Mouse (Mus musculus) kidney, embryonic 14.5 days (tissue): ENCODE results near the gene Pou2f3. TPM values are rescaled to one million over a fixed set of nuclear protein-coding genes. Genes with fewer than 3 reads are reported as not detected.

Experiments used
- ATAC-seq: fragments of 200-750 bp; cut with Nextera tagmentation; 2 replicates; pipeline ENCODE4 v1.8.0; 2017; ENCODE audit warnings: moderate number of reproducible peaks, mild to moderate bottlenecking, moderate TSS enrichment, moderate library complexity; ENCODE audit not compliant: low FRiP score, low TSS enrichment
- H3K27ac ChIP-seq: fragments of 300-500 bp; sonication (generic); 2 replicates; pipeline ENCODE4 v1.5.1; 2014; ENCODE audit warnings: low read depth, mild to moderate bottlenecking, low read length, moderate library complexity, mixed read lengths
- H3K27me3 ChIP-seq: fragments of 300-500 bp; sonication (generic); 2 replicates; pipeline ENCODE4 v1.6.1; 2014; ENCODE audit warnings: mild to moderate bottlenecking, low read length; ENCODE audit not compliant: control insufficient read depth, insufficient read depth
- H3K36me3 ChIP-seq: fragments of 300-500 bp; sonication (generic); 2 replicates; pipeline ENCODE4 v1.6.1; 2014; ENCODE audit warnings: low read length, mixed read lengths; ENCODE audit not compliant: control insufficient read depth, insufficient read depth
- H3K4me1 ChIP-seq: fragments of 300-500 bp; sonication (generic); 2 replicates; pipeline ENCODE4 v1.6.1; 2014; ENCODE audit warnings: low read length, mixed read lengths; ENCODE audit not compliant: control insufficient read depth, insufficient read depth
- H3K4me2 ChIP-seq: fragments of 300-500 bp; sonication (generic); replicated peaks from 2 replicates; pipeline ENCODE4 v1.6.1; 2014; ENCODE audit warnings: low read depth, mild to moderate bottlenecking, low read length
- H3K4me3 ChIP-seq: fragments of 300-500 bp; sonication (generic); 2 replicates; pipeline ENCODE4 v1.5.1; 2014; ENCODE audit warnings: mild to moderate bottlenecking, low read length
- H3K9ac ChIP-seq: fragments of 300-500 bp; sonication (generic); 2 replicates; pipeline ENCODE4 v1.6.1; 2014; ENCODE audit warnings: low read depth, mild to moderate bottlenecking, low read length, moderate library complexity
- H3K9me3 ChIP-seq: fragments of 300-500 bp; sonication (generic); 2 replicates; pipeline ENCODE4 v1.6.1; 2016; ENCODE audit warnings: low read length; ENCODE audit not compliant: control insufficient read depth
- WGBS: fragments of 180-500 bp; shearing (Covaris S2); extraction: QIAGEN DNeasy Blood & Tissue Kit; methylation state at CpG from one replicate; pipeline ENCODE4 v1.1.7; 2014; 5-methylcytosine and 5-hydroxymethylcytosine counted together
- polyA plus RNA-seq: library from polyadenylated mRNA; unstranded; fragments of >200 nt; fragmentation: Nextera tagmentation; extraction: Ambion mirVana; gene quantifications from 2 replicates; pipeline ENCODE4 v1.2.1, GENCODE M21; 2014

The Pou2f3 gene
- polyA plus RNA-seq, 1 experiment from 2014 or later = 0.11 TPM

DNA sequence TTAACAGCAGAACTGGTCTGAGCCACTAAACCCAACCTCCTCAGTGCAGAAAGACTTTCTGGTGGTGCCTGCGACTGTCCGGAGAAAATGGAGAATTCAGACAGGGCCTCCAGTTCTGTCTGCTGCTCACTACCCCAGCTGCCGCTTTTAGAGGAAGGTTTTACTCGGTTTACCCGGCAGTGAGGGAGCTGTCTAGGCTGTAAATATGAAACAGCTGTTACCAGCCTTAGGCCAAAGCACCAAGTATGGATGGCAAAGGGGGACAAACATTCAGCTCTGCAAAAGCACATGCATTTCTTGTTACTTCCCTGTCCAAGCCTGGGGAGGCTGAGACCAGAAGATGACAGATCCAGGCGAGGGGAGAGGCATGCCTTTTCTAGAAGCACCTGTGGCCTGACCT is 43.8 kb downstream of the Pou2f3 start:
- Histone ChIP-seq H3K4me1 (no peaks in the 10 kb centered on the region), H3K9ac (no peak overlapping the region), H3K4me2 (no peak overlapping the region), H3K4me3 (no peak overlapping the region), H3K27me3 (no peaks in the 10 kb centered on the region), H3K36me3 (no peaks in the 10 kb centered on the region), H3K9me3 (no peaks in the 10 kb centered on the region), H3K27ac (no peak overlapping the region)
- WGBS = 72% methylated on average over 6 of the region's 6 CpGs
- no peak for ATAC-seq

DNA sequence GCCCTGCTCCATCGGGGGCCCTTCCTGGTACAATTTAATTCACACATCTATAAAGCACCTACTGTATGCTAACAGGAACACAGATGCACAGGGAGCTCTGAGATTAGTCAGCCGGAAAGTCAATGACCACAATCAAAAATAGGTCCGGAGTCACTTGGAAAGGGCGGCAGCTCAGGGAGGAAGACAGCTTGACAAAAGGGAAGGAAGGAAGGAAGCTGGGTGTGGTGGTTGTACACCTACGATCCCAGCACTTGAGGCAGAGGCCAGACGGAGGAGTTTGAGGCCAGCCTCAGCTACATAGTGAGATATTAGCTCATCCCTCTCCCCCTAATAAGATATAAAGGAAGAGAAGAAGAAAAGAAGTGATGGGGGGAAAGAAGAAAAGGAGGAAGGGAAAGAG is 54.2 kb downstream of the Pou2f3 start:
- Histone ChIP-seq H3K4me3 (no peak overlapping the region), H3K27ac (no peak overlapping the region), H3K27me3 (no peaks in the 10 kb centered on the region), H3K4me1 (no peaks in the 10 kb centered on the region), H3K36me3 (no peaks in the 10 kb centered on the region), H3K9me3 (no peaks in the 10 kb centered on the region), H3K4me2 (no peak overlapping the region), H3K9ac (no peak overlapping the region)
- no peak for ATAC-seq
- 67% methylated on average over 6 of the region's 6 CpGs for WGBS

DNA sequence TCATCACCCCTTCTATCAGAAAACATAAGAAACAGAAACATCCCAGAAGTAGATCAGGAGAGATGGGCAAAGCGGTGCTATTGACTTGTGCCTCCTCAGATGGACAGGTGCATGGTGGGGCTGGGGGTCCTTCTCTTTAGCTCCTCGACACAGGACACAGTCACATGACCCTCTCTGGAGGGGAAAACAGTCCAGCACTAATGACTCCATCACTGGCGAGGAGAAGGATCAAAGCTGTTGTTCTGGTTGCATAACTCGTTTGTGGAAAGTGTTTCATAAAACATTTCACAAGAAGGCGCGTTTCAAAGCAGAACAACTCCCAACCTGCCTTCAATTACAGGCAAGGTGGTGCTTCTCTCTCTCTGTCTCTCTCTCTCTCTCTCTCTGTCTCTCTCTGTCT is 58.4 kb downstream of the Pou2f3 start:
- H3K4me1 ChIP-seq = no peaks in the 10 kb centered on the region
- H3K36me3 ChIP-seq = no peaks in the 10 kb centered on the region
- no peak overlapping the region for H3K4me2 ChIP-seq
- no peak overlapping the region for H3K9ac ChIP-seq
- 74% methylated on average over 6 of the region's 6 CpGs for WGBS
- no peak for ATAC-seq
- no peak overlapping the region for H3K27ac ChIP-seq
- no peaks in the 10 kb centered on the region for H3K9me3 ChIP-seq
- no peak overlapping the region for H3K4me3 ChIP-seq
- H3K27me3 ChIP-seq = no peaks in the 10 kb centered on the region

DNA sequence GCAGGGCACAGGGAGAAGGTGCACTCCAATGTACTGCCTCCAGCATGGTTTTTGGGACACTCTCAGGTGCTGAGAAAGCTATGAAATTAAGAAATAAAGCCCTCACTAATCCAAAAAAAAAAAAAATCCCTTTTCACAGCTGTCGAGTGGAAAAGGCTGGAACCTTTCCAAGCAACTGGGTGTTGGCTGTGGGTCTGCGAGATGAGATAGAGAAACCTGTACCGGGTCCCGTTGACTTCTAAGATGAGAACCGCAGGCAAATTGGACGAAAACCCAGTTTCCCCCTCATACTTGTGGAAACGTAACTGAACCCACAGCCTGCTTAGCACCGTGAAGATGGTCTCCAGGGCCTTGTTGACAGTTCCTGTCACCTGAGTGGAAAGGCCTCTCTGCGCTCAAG is 59.2 kb downstream of the Pou2f3 start:
- WGBS = 76% methylated on average over 9 of the region's 9 CpGs
- Histone ChIP-seq H3K4me3 (no peak overlapping the region), H3K4me1 (no peaks in the 10 kb centered on the region), H3K9ac (no peak overlapping the region), H3K9me3 (no peaks in the 10 kb centered on the region), H3K36me3 (no peaks in the 10 kb centered on the region), H3K27ac (no peak overlapping the region), H3K4me2 (no peak overlapping the region), H3K27me3 (no peaks in the 10 kb centered on the region)
- no peak for ATAC-seq

DNA sequence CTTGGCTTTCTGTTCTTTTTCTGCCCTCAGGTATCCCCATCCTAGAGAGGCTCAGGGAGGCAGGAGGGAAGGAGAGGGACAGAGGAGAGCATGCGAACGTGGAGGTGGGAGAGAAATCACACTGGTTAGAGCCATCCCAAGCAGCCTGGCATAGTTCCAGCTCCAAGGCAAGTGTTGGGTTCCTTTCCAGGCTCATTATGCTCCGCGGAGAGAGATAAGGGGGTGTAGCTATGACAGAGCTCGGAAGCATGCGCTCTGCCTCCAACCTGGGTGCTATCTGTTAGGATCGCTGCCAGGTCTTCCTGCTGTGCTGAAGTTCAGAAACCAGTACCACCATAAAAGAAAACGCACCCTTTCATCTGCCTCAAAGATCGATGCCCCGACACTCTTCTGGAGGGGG is 60.1 kb downstream of the Pou2f3 start:
- no peak overlapping the region for H3K4me2 ChIP-seq
- no peak for ATAC-seq
- 32% methylated on average over 10 of the region's 10 CpGs for WGBS

DNA sequence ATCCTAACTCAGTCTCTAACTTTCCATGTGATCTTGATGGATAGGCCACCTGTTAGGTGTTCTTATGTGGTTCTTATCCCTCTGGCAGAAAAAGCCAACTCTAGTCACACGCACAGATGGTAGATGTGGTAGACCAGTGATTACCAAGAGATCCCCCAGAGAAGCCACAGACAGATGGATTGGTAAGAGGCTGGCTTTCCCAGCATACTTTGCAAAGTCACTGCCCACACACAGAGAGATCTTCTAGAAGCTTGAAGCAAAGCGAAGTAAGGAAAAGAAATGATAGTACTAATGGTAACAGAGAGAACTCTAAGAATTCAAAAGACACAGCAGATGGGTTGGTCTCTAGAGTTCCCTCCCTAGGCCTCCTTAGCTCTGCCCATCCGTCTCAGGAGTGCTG is 60.7 kb downstream of the Pou2f3 start:
- Histone ChIP-seq H3K27ac (no peak overlapping the region), H3K4me2 (no peak overlapping the region), H3K9me3 (no peaks in the 10 kb centered on the region), H3K27me3 (no peaks in the 10 kb centered on the region), H3K4me3 (no peak overlapping the region), H3K9ac (no peak overlapping the region), H3K4me1 (no peaks in the 10 kb centered on the region), H3K36me3 (no peaks in the 10 kb centered on the region)
- no peak for ATAC-seq
- WGBS = 83% methylated on average over 3 of the region's 3 CpGs

More for the DNA sequence above, 60.1 kb downstream of the Pou2f3 start:
- H3K27ac ChIP-seq = no peak overlapping the region
- no peaks in the 10 kb centered on the region for H3K4me1 ChIP-seq
- H3K27me3 ChIP-seq = no peaks in the 10 kb centered on the region
- H3K4me3 ChIP-seq = no peak overlapping the region
- H3K36me3 ChIP-seq = no peaks in the 10 kb centered on the region
- H3K9me3 ChIP-seq = no peaks in the 10 kb centered on the region
- H3K9ac ChIP-seq = no peak overlapping the region

DNA sequence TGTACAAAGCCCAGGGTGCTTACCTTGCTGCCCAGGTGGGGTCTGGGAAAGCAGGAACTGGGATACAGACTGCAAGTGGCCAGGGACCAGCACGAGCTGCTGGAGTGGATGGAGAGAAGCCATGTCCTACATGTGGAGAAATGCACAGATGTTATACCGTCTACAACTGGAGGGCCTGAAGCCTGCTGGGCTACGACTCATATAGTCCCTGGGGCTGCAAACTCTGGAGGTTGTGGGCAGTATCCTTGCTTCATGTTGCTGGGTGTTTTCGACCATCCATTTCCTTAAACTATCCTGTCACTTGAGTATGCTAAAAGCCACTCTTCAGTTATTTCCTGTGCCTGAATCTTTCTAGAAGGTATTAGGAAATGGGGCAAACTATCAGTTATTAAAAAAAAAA is 65.0 kb downstream of the Pou2f3 start:
- no peak overlapping the region for H3K27ac ChIP-seq
- no peaks in the 10 kb centered on the region for H3K36me3 ChIP-seq
- H3K9me3 ChIP-seq = no peaks in the 10 kb centered on the region
- WGBS = 87% methylated on average over 4 of the region's 4 CpGs
- H3K9ac ChIP-seq = no peak overlapping the region
- H3K4me2 ChIP-seq = no peak overlapping the region
- H3K4me3 ChIP-seq = no peak overlapping the region
- H3K4me1 ChIP-seq = no peaks in the 10 kb centered on the region
- no peaks in the 10 kb centered on the region for H3K27me3 ChIP-seq
- no peak for ATAC-seq

DNA sequence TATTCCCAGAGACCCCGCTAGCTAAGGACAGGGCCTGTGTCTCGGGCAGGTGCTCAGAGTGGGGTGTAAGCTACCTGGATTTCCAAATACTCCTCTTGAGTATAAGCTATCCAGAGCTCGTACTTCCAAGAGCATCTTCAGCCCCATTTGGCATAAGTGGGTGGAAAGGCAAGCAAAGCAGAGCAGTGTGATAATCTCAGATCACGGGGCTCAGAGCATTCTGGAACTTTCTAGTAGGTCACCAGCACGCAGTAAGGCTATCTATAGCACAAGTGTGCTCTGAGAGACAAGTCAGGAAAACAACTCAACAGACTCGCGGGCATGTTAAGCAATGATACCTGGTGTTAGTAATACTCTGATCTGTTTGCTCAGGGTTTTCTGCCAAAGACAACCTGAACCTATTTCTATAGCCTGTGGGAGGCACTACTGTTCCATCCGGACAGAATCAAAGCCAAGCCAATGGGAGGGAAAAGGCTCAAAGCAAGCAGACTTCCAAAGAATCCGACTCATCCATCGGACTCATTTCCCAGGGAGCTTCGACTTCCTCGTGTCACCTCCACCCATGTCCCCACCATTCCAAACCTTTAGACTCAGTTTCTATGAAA is 65.9 kb downstream of the Pou2f3 start:
- no peaks in the 10 kb centered on the region for H3K36me3 ChIP-seq
- WGBS = 76% methylated on average over 12 of the region's 12 CpGs
- H3K27me3 ChIP-seq = no peaks in the 10 kb centered on the region
- H3K4me1 ChIP-seq = no peaks in the 10 kb centered on the region
- no peak for ATAC-seq
- no peaks in the 10 kb centered on the region for H3K9me3 ChIP-seq
- H3K9ac ChIP-seq = no peak overlapping the region
- H3K27ac ChIP-seq = no peak overlapping the region
- H3K4me3 ChIP-seq = no peak overlapping the region
- no peak overlapping the region for H3K4me2 ChIP-seq

DNA sequence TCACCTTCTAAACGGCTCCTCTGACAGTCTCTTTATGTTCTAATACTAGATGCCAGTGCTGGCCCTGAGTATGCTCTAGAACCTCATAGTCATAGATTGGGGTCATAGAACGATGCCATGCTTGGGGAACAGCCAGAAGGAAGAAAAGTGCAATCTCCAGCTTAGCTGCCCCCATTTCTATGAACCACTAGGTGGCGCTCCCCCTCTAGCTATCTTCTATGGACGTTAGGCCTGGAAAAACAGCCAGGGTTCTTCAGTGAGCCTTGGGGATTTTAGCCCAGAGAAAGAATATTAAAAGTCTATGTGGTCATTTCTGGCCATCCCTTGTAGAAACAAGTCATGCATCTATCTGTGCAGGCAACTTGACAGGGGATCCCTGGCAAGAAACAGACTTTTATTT is 68.3 kb downstream of the Pou2f3 start:
- WGBS = 7% methylated on average over 4 of the region's 4 CpGs
- ATAC-seq = no peak

More for the DNA sequence above, 68.3 kb downstream of the Pou2f3 start:
- H3K27ac ChIP-seq = no peak overlapping the region
- no peak overlapping the region for H3K4me3 ChIP-seq
- H3K4me1 ChIP-seq = no peaks in the 10 kb centered on the region
- no peaks in the 10 kb centered on the region for H3K27me3 ChIP-seq
- no peaks in the 10 kb centered on the region for H3K9me3 ChIP-seq
- no peaks in the 10 kb centered on the region for H3K36me3 ChIP-seq
- no peak overlapping the region for H3K4me2 ChIP-seq
- no peak overlapping the region for H3K9ac ChIP-seq
